Mouse (Mus musculus): ENCODE measurements around the gene Cela1. TPM values are rescaled to one million over a fixed set of nuclear protein-coding genes. Genes with fewer than 3 reads are reported as not detected.
A peak's percentile ranks its signal among the peaks of the same experiment; 100 is the strongest.

The Cela1 gene
- total RNA-seq, 2 experiments from 2014 or later = 0.98 TPM; not detected in 1

- intact Hi-C loops (cut with DNase I) = no loop called here
- no peak for DNase-seq
Observed at GRCm38 (mm10) chr15:100673585-100674391, 13.9 kb downstream of the Cela1 start.

DNA sequence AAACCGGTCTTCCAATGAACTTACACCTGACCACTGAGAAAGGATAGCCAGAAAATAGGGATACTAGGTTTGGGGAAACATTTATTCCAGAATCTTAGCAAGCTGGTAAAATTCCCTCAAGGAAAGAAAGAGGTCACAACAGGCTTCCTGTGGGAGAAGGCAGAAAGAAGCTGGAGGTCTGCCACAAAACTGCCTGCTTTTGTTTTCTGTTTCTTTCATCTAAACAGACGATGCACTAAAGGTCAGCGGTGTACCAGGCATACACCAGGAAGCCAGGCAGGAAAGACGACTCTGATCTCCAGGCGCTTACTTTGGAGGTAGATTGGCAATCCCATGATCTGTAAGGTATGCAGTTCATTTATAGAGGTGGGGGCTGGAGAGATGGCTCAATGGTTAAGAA, 16.9 kb downstream of the Cela1 start:
- no peak for DNase-seq
- intact Hi-C loops (cut with DNase I) = no loop called here

- intact Hi-C loops (cut with DNase I) = no loop called here
- no peak for DNase-seq
Observed at GRCm38 (mm10) chr15:100670004-100670403, 17.7 kb downstream of the Cela1 start.

DNA sequence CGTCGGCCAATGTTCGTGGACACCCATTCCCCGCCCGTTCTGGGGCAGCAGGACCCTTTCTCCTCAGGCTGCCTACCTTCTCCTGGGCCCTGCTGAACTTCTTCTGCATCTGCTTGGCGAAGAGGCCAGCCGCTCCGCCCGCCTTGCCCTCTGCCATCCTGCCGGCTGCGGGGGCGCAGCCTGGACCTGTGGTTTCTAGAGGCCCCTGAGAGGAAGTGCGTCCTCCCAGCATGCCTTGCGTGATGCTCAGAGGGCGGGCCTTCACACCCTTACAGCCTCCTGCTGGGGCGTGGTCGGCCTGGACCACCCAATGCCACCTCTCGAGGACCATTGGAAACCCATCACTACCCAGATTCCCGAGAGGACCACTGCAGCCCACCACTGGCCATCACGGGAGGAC, 18.4 kb downstream of the Cela1 start, which contains the start of gene Bin2:
Bin2 (minus strand) TSS at position 217 of the 400 bp plus-strand sequence.
- peak; percentile 33 to 49 for DNase-seq
- intact Hi-C loops (cut with DNase I) = no loop called here

DNA sequence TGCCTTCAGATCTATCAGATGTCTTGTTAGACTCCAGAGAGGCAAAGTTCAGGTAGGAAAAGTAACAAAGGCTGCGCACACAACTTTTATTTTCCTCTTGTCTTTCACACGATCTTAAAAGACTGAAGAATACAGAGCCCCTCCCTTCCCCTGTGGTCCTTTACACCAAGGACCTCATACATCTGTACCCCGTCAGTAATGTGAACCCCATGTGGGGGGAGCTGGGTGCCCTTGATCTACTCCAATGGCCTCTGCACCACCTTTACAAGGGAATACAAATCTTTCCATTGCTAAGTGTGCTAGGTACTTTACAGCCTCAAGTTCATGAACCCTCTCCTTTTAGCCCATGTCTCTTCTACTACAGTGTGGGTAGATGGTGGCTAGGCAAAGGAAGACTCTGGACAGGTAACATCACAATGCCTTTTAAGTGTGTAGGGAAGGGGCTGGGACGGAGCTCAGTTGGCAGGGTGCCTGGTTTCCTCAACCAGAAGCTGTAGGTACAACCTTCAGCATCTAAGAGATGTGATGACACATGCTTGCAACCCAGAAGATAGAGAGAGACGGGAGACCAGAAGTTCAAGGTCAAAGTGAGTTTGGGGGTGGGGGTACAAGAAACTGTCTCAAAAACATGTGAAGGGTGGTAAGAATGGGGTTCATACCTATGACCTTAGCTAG, 19.7 kb downstream of the Cela1 start:
- intact Hi-C loops (cut with DNase I) = no loop called here
- DNase-seq = no peak

GRCm38 (mm10) chr15:100667420-100667819, 20.3 kb downstream of the Cela1 start:
- intact Hi-C loops (cut with DNase I) = no loop called here

GRCm38 (mm10) chr15:100666851-100667250, 20.9 kb downstream of the Cela1 start:
- intact Hi-C loops (cut with DNase I) = no loop called here
- DNase-seq = no peak

More at GRCm38 (mm10) chr15:100667420-100667819, 20.3 kb downstream of the Cela1 start:
- DNase-seq = no peak

DNA sequence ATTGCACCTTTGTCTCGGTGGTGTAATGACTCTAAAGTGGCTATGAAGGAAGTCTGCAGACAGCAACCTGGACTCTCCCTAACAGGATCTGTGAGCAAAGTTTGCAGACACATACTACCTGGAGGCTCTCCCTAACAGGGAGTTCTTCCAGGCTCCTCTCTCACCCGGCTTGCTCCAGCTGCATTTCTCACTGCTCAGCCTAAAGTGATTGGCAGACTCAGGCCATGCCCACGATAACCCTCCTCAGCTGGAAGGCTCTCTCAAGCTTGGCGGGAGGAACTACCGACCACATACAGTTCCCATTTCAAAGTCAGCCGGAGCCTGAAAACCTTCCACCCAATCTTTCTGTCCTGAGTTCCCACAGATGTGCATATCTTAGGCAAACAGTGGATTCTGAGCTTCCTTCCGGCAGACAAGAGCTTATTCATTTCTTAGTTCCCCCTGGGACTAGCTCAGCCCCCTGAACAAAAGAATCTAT, 21.5 kb downstream of the Cela1 start:
- DNase-seq = peak; percentile 22 to 34
- intact Hi-C loops (cut with DNase I) = no loop called here

DNA sequence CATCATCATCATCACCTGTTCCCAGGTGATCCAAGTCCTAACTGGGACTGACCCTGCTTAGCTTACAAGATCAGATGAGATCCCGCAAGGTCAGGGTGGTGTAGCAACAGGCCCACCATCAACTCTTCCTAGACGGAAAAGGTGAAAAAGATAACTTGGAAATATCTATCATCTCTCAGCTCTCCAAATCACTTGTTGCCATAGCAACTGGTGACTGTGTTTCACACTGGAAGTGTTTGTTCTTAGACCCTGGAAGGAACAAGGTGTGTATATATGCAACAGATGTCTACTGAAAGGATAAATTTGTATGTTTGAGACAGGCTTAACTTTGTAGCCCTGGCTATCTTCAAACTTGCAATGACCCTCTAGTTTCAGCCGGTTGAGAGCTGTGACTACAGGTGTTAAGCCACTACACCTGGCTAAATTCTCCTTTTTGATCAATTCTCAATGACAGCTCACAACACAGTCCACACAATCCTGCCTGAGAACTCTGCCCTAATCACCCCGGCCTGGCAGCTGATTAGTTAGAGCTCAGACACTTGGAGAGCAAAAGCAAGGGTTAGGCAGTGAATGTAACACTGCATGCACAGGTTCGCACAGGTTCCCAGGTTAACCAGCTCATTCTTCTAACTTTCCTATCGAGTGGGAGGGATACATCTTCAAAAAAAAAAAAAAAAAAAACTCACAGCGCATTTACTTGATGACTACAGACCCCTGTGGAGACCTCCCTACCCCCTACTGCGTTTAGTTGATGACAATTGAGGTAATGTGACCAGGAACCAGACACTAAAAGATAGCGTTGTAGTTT, 22.1 kb downstream of the Cela1 start:
- intact Hi-C loops (cut with DNase I) = no loop called here
- DNase-seq = no peak

DNA sequence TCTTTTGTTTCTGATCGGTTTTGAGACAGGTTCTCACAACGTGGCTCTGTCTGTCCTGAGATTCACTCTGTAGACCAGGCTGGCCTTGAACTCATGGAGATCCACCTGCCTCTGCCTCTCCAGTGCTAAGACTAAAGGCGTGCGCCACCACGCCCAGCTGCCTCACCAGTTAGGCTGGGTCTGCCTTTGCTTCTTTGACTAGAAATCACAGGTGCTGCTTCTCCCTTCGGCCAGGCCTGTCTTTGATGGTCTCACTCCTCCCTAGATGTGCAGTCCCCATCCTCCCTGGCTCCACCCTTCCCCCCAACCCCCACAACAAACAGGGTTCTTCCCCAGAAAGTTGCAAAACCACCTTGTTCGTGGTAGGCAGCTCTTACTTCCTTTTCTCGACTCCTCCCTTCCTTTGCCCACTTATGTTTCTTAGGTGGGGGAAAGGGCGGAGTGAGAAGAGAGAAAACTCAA, 22.9 kb downstream of the Cela1 start:
- no peak for DNase-seq

GRCm38 (mm10) chr15:100660805-100661204, 26.9 kb downstream of the Cela1 start:
- intact Hi-C loops (cut with DNase I) = no loop called here
- no peak for DNase-seq

More for the DNA sequence above, 22.9 kb downstream of the Cela1 start:
- intact Hi-C loops (cut with DNase I) = no loop called here

GRCm38 (mm10) chr15:100660306-100660705, 27.4 kb downstream of the Cela1 start:
- intact Hi-C loops (cut with DNase I) = no loop called here
- no peak for DNase-seq

DNA sequence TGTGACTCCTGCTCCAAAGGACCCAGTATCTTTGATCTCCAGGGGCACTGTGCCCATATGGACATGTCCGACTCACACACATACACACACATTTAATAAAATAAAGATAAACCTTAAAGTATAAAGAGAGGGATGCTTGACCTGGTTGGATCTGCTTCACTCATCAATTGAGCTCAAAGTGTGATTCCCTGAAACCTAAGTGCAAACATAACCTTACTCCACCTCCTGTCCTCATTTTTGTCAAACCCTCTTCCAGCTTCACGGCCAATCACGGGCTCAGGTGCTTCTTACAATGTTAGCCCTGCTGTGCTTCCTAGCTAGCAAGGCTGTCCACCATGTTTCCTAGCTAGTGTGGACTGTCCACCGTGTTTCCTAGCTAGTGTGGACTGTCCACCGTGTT, 32.5 kb downstream of the Cela1 start:
- no peak for DNase-seq
- intact Hi-C loops (cut with DNase I) = no loop called here

DNA sequence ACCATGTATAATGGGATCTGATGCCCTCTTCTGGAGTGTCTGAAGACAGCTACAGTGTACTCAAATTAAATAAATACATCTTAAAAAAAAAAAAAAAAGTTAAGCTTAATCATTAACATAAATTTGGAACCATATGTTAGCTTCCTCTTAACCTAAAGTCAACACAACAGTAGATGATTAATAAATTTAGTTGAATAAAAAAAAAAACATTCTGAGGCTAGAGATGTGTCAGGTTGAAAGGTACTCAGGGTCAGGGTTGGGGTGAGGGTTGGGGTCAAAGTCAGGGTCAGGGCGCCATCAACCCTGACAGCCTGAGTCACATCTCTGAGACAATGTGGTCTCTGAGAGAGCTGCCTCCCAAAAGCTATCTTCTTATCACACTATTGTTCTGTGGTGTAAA, 33.5 kb downstream of the Cela1 start:
- intact Hi-C loops (cut with DNase I) = no loop called here
- DNase-seq = no peak

- intact Hi-C loops (cut with DNase I) = no loop called here
- no peak for DNase-seq
Observed at GRCm38 (mm10) chr15:100651610-100652009, 36.1 kb downstream of the Cela1 start.

GRCm38 (mm10) chr15:100650111-100650510, 37.6 kb downstream of the Cela1 start:
- intact Hi-C loops (cut with DNase I) = no loop called here
- no peak for DNase-seq

- intact Hi-C loops (cut with DNase I) = no loop called here
Observed at GRCm38 (mm10) chr15:100646161-100646560, 41.6 kb downstream of the Cela1 start.

DNA sequence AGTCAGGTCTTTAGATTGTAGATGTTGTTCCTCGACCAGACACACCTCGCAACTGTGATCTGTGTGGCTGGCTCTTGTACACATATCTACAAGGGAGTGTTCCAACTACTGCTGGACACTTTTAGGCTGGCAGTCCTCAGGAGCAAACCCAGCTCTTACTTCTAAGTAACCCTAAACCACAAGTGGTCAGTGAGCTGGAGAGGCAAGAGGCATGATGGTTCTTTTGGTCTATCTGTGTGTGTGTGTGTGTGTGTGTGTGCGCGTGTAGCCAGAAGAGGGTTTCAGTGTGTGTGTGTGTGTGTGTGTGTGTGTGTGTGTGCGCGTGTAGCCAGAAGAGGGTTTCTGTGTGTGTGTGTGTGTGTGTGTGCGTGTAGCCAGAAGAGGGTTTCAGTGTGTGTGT, 45.3 kb downstream of the Cela1 start:
- intact Hi-C loops (cut with DNase I) = no loop called here
- DNase-seq = no peak

More at GRCm38 (mm10) chr15:100646161-100646560, 41.6 kb downstream of the Cela1 start:
- DNase-seq = no peak

DNA sequence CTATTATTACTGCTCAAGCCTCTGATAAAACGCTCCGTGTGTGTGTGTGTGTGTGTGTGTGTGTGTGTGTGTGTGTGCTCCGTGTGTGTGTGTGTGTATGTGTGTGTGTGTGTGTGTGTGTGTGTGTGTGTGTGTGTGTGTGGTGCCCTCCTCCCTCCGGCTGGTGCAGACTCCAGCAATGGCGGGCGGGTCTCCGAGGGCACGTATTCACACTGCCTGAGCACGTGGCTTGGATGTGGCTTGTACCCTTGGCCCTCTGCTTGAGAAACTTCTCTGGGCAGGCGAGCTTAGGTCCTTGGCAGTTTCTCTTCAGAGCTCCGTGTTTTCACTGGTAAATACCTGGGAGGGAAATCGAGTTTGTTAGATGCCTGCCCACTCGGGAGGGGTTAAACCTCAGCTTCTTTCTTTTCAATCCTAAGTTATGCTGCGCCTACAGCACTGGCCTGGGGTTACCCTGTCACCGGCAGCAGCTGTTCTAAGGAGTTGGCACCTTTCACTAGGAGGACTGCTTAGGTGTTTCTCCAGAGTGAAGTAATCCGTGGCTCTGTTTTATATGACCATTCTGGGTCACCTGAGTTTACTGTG, 46.4 kb downstream of the Cela1 start:
- intact Hi-C loops (cut with DNase I) = no loop called here
- no peak for DNase-seq

- intact Hi-C loops (cut with DNase I) = no loop called here
- no peak for DNase-seq
Observed at GRCm38 (mm10) chr15:100639972-100640750, 47.6 kb downstream of the Cela1 start.

Data from heart, postnatal 36 days (tissue).